Mouse (Mus musculus) bone marrow, adult 2 months (tissue): ENCODE measurements around the gene Bbip1.

Source experiments
- CTCF ChIP-seq: fragments of 200-500 bp; IDR thresholded peaks from 2 replicates; pipeline ENCODE4 v1.5.1; 2011; ENCODE audit warnings: low read length, control low read depth; ENCODE audit not compliant: control insufficient read depth, insufficient read depth
- POLR2A ChIP-seq: fragments of 200-500 bp; IDR thresholded peaks from 2 replicates; pipeline ENCODE4 v1.6.1; 2011; ENCODE audit warnings: low read depth, mild to moderate bottlenecking, control low read depth, low read length, borderline replicate concordance; ENCODE audit not compliant: control insufficient read depth

DNA sequence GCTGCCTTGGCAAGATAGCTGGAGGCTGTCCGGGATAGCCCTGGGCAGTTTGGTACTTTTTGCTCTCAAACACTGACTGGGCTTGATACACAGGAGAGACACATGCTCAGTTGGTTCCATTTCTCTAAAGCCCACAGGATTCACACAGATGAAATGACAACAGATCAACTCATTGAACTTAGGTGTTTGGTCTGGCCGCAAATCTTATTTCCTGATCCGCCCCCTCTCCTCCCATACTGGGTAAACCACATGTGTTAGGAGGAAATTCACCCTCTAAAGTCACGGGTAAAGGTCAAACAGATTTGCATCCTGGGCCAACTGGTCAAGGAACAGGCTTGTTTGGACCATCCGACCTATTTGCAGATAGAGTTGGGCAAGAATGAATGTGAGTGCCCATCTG is 54.9 kb downstream of the Bbip1 start:
- TF ChIP-seq POLR2A (no peak), CTCF (no peak)
